Mouse (Mus musculus): ENCODE results near the gene Rere.

Rere gene

GRCm38 (mm10) chr4:150624214-150624823 is 342.9 kb downstream of the Rere start:
- no peak for ATAC-seq (ENCODE audit: insufficient number of reproducible peaks, low FRiP score, low TSS enrichment)

- ATAC-seq (ENCODE audit: insufficient number of reproducible peaks, low FRiP score, low TSS enrichment), result no peak
Measured at GRCm38 (mm10) chr4:150624933-150625332, 343.5 kb downstream of the Rere start.

- ATAC-seq (ENCODE audit: insufficient number of reproducible peaks, low FRiP score, low TSS enrichment), result peak; percentile 60
Measured at GRCm38 (mm10) chr4:150625425-150625824, 344.0 kb downstream of the Rere start.

GRCm38 (mm10) chr4:150625951-150626732 is 344.7 kb downstream of the Rere start:
- no peak for ATAC-seq (ENCODE audit: insufficient number of reproducible peaks, low FRiP score, low TSS enrichment)

GRCm38 (mm10) chr4:150629266-150629665 is 347.8 kb downstream of the Rere start:
- no peak for ATAC-seq (ENCODE audit: insufficient number of reproducible peaks, low FRiP score, low TSS enrichment)

DNA sequence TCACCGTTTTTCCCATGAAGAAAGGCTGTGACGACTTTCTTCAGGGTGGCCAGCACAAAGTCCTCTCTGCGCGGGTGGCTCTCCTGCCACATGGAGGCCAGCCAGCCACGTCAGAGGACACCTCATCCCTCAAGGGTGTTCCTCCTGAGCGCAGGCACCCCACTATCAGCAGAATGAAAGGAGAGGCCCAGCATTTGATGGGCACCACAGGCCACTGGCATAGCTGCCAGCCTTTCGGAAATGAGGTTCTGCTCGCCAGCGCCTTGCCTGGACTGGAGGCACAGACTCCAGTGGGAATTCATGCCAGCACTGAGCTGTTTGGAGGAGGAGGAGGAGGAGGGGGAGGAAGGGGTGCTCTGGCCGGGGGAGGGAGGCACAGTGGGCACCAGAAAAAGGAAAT is 354.1 kb downstream of the Rere start:
- peak; percentile 78 for ATAC-seq (ENCODE audit: insufficient number of reproducible peaks, low FRiP score, low TSS enrichment)

GRCm38 (mm10) chr4:150636635-150637034 is 355.2 kb downstream of the Rere start:
- ATAC-seq (ENCODE audit: insufficient number of reproducible peaks, low FRiP score, low TSS enrichment), result no peak

- ATAC-seq (ENCODE audit: insufficient number of reproducible peaks, low FRiP score, low TSS enrichment), result no peak
Measured at GRCm38 (mm10) chr4:150644299-150644698, 362.9 kb downstream of the Rere start.

DNA sequence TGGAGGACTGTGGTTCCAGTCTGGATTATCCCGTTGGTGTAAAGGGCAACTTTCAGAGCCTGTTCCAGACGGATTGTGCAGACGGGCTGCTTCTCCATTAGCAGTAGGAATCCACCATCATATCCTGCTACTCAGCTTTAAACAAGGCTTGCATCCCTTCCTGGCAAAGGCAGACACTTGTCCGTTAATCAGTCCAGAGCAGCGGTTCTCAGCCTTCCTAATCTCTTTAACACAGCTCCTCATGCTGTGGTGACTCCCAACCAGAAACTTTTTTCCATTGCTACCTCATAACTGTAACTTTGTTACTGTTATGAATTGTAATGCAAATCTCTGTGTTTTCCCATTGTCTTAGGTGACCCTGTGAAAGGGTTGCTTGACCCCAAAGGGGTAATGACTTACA is 367.9 kb downstream of the Rere start:
- no peak for ATAC-seq (ENCODE audit: insufficient number of reproducible peaks, low FRiP score, low TSS enrichment)

- peak; percentile 49; the same call in 1 of the 2 replicates for ATAC-seq (ENCODE audit: insufficient number of reproducible peaks, low FRiP score, low TSS enrichment)
Measured at GRCm38 (mm10) chr4:150651390-150652277, 370.2 kb downstream of the Rere start, which contains the start of gene Slc45a1. Gene Slc45a1, minus strand, starts transcription at chr4:150652174.

DNA sequence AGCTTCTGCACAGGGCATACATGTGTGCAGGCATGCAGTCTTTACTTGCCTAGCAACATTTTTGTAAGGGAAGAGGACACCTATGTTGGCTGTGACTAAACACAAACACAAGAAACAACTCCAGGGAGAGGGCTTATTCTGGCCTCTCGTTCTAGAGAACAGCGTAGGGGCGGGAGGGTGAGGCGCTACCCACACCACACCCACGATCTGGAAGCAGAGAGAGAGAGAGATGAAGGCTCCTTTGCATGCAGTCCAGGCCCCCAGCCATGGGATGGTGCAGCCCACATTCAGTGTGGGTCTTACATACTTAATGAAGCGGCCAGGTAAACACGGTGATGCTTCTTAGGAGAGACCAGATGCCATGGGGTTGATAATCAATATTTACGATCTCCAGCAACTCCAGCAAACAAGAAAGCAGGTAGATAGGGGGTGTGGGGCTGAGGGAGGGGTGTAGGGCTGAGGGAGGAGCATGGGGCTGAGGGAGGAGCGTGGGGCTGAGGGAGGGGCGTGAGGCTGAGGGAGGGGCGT is 371.7 kb downstream of the Rere start:
- ATAC-seq (ENCODE audit: insufficient number of reproducible peaks, low FRiP score, low TSS enrichment), result no peak

- peak; percentile 56 for ATAC-seq (ENCODE audit: insufficient number of reproducible peaks, low FRiP score, low TSS enrichment)
Measured at GRCm38 (mm10) chr4:150655989-150656388, 374.5 kb downstream of the Rere start.

- ATAC-seq (ENCODE audit: insufficient number of reproducible peaks, low FRiP score, low TSS enrichment), result no peak
Measured at GRCm38 (mm10) chr4:150656504-150656903, 375.1 kb downstream of the Rere start.

GRCm38 (mm10) chr4:150659926-150660610 is 378.6 kb downstream of the Rere start:
- no peak for ATAC-seq (ENCODE audit: insufficient number of reproducible peaks, low FRiP score, low TSS enrichment)

DNA sequence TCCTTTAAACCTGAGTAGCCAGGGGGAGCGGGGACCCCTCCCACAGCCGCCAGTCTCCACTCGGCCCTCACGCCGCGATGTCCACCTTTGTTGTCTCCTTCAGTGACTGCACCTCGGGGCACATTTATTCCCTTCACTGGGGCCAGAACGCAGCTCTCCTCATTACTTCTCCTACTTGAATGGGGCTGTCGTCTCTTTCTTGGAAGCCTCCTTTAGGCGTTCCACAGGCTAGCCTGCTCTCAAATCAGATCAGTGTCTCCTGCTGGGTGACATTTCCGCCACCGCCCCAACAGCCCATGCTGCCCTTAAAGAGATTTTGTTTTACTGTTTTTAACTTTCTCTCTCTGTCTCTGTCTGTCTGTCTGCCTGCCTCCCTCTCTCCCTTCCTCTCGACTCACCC is 380.4 kb downstream of the Rere start:
- no peak for ATAC-seq (ENCODE audit: insufficient number of reproducible peaks, low FRiP score, low TSS enrichment)

GRCm38 (mm10) chr4:150663192-150663591 is 381.7 kb downstream of the Rere start:
- no peak for ATAC-seq (ENCODE audit: insufficient number of reproducible peaks, low FRiP score, low TSS enrichment)

DNA sequence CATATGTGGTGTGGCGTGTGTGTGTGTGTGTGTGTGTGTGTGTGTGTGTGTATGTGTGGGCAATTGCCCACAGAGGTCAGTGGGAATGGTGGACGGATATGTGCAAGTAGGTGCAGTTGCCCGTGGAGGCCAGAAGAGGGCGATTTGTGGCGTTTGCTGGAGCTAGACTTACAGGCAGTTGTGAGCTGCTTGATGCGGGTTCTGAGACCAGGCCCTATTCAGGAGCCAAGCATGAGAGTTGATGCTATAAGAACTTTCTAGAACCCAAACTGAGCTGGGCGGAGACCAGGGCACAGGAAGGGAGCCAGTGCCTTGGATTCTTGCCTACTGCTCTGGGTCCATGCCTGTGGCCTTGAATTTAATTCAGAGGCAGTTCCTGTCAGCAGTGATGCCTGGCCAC is 383.3 kb downstream of the Rere start:
- ATAC-seq (ENCODE audit: insufficient number of reproducible peaks, low FRiP score, low TSS enrichment), result no peak

DNA sequence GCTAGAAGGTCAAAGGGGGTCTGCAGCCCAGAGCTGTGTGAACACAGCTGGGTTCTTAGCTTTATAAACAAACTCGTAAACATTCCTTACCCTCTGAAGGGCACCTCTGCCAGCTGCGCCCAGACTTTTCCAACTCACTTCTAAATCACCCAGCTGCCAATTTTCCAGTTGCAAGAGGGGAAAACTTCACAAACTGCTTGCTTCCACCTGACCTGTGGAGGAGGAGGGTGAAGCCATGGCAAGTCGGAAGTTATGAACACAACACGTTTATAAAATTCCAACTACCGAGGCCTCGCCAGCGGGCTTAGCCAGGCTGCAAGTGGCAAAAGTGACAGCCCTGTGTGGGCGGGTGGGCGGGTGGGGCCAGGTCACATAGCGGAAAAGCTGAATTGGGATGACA is 384.4 kb downstream of the Rere start:
- no peak for ATAC-seq (ENCODE audit: insufficient number of reproducible peaks, low FRiP score, low TSS enrichment)
